Mouse (Mus musculus) large intestine, adult 2 months (tissue): ENCODE data around the gene Baiap2l2. TPM values are rescaled to one million over a fixed set of nuclear protein-coding genes. Genes with fewer than 3 reads are reported as not detected.
A peak's percentile ranks its signal among the peaks of the same experiment; 100 is the strongest.

Experiments
- DNase-seq: peaks from one replicate; pipeline ENCODE4 v3.0.0-alpha.2; 2012; ENCODE audit warnings: low read depth, low spot score
- WGBS: fragments of 180-500 bp; shearing (Covaris S2); methylation state at CpG from one replicate; pipeline ENCODE4 v1.1.7; 2018; 5-methylcytosine and 5-hydroxymethylcytosine counted together
- polyA plus RNA-seq: library from polyadenylated mRNA; depleted of rRNA; stranded (reverse); fragments of >200 nt; gene quantifications from 2 replicates; pipeline ENCODE4 v1.2.3, GENCODE M21; 2012

Gene Baiap2l2
- polyA plus RNA-seq, 1 experiment = 223 TPM

DNA sequence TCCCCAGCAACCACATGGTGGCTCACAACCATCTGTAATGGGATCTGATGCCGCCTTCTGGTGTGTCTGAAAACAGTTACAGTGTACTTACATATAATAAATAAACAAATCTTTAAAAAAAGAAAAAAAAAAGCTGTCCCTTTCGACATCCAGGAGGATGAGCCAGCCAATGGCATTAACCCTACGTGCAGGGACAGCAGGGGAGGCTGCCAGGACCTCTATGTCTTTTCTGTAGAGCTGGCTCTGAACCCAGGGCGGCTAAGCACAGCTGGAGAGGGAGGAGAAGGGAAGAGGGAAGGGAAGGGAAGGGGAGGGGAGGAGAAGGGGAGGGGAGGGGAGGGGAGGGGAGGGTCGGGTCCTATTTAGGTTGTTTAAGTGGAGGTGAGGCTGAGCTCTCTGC lies 19.5 kb upstream of the Baiap2l2 start:
- 83% methylated on average over 4 of the region's 5 CpGs for WGBS
- DNase-seq = no peak

- no peak for DNase-seq
- 91% methylated on average over 8 of the region's 8 CpGs for WGBS
Measured at GRCm38 (mm10) chr15:79303725-79304124, 18.4 kb upstream of the Baiap2l2 start.

GRCm38 (mm10) chr15:79299563-79300155 lies 14.3 kb upstream of the Baiap2l2 start:
- WGBS = 66% methylated on average over 2 of the region's 2 CpGs
- no peak for DNase-seq

- WGBS = 91% methylated on average over 6 of the region's 6 CpGs
- no peak for DNase-seq
Measured at GRCm38 (mm10) chr15:79298553-79298952, 13.2 kb upstream of the Baiap2l2 start.

DNA sequence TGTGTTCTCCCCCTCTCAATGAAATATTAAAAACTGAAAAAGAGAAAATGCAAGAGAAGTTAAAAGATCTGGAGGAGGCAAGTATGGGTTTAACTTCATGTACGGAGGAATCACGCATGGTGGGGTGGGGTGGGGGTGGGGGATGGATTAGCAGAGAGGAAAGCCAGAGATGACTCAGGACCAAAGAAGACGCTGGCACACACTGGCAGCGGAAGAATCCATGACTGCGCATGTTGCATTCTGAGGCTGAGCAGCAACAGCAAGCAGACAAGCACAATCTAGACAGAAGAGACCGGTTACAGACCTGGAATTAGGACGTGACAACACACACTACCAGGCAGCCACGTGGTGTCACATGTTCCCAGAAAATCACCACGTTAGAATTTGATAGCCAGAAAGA lies 7.4 kb upstream of the Baiap2l2 start:
- no peak for DNase-seq
- WGBS = 82% methylated on average over 9 of the region's 9 CpGs

GRCm38 (mm10) chr15:79290340-79290739 lies 5.0 kb upstream of the Baiap2l2 start:
- no peak for DNase-seq
- WGBS = 80% methylated on average over 3 of the region's 3 CpGs

DNA sequence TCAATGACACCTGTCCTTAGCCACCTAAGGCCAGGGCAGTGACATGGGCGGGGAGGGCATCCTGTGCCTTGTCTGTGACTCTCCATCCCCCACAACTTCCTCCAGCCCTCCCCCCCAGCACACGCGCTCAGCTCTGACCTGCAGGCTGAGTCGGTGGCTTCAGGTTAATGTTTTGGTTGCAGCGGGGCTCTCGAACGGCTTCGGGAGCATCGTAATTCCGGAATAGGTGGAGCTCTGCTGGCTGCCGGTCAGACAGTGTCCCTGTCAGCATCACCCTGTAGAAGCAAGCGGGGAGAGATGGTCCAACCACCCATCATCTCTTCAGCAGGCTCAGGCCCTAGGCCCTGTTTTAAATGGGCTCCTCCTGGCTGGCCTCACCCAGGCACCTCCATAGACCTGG lies 4.1 kb upstream of the Baiap2l2 start:
- DNase-seq = no peak
- 84% methylated on average over 12 of the region's 12 CpGs for WGBS

GRCm38 (mm10) chr15:79288387-79288786 lies 3.0 kb upstream of the Baiap2l2 start:
- no peak for DNase-seq
- WGBS = 77% methylated on average over 3 of the region's 3 CpGs

- DNase-seq = no peak
- 88% methylated on average over 7 of the region's 7 CpGs for WGBS
Measured at GRCm38 (mm10) chr15:79287091-79287490, 1.8 kb upstream of the Baiap2l2 start.

- no peak for DNase-seq
- 37% methylated on average over 7 of the region's 7 CpGs for whole genome bisulfite sequencing
Measured at GRCm38 (mm10) chr15:79286141-79286540, 804 bp upstream of the Baiap2l2 start.

- 28% methylated on average over 4 of the region's 4 CpGs for WGBS
- DNase-seq = no peak
Measured at GRCm38 (mm10) chr15:79283371-79283770, 2.0 kb downstream of the Baiap2l2 start.

- WGBS = 22% methylated on average over 5 of the region's 5 CpGs
- peak; percentile 78 for DNase-seq
Measured at GRCm38 (mm10) chr15:79282434-79282833, 2.9 kb downstream of the Baiap2l2 start.

GRCm38 (mm10) chr15:79281389-79281788 lies 3.9 kb downstream of the Baiap2l2 start:
- DNase-seq = peak; percentile 74
- WGBS = 41% methylated on average over 1 of the region's 1 CpGs

DNA sequence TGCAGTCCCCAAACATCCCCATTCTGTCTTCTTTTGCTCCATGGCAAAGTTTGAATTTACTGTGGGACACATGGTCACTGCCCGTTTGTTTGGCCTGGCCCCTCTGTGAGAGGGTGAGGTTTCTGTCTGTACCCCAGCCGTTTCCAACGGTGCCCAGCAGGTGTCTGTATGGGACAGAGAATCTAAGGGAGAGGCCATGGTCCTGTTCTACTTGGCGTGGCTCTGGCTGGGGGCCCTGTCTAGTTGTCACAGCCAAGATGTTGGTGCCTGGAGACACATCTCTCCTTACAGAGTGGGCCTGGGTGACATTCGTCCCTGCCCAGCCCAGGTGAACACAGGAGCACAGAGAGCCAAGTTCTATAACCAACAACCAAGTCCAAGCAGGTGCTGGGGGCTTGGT lies 4.5 kb downstream of the Baiap2l2 start:
- DNase-seq = no peak
- 25% methylated on average over 5 of the region's 5 CpGs for WGBS

DNA sequence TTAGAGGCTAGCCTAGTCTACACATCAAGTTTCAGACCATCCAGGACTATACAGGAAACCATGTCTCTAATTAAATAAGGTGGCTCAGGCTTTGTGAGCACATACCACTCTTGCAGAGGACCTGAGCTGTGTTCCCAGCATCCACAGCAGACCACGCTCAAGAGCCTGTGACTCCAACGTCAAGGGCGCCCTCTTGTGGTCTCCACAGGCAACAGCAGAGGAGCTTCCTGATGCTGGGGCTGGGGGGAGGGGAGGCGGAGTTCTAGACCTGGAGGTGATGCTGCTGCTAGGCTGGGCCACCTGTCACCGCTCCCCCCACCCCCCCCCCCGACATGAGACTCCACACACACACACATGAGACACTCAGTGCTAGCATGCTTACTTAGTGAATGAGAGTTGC lies 5.1 kb downstream of the Baiap2l2 start:
- WGBS = 48% methylated on average over 6 of the region's 6 CpGs
- no peak for DNase-seq

- 70% methylated on average over 10 of the region's 10 CpGs for WGBS
Measured at GRCm38 (mm10) chr15:79277728-79278127, 7.6 kb downstream of the Baiap2l2 start.

DNA sequence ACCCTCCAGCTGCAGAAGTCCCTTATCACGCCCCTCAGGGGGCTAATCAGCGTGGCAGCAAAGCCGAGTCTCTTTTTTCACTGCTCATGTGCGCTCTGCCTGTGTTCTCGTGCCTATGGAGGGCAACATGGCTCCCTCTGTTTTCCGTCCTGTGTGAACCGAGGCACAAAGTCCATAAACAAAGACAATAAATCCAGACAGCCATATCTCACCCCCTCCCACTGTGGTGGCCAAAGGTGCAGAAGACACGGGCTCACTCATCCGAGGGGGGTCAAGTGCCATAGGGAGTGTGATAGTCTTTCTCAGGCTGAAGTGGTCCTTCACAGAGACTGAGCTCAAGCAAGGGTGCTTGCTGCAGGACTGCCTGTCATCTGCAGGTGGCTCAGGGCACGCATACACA lies 12.3 kb downstream of the Baiap2l2 start:
- WGBS = 68% methylated on average over 10 of the region's 10 CpGs
- no peak for DNase-seq

More at GRCm38 (mm10) chr15:79277728-79278127, 7.6 kb downstream of the Baiap2l2 start:
- DNase-seq = no peak

GRCm38 (mm10) chr15:79271124-79271746 lies 14.1 kb downstream of the Baiap2l2 start:
- DNase-seq = no peak
- WGBS = 44% methylated on average over 17 of the region's 17 CpGs

GRCm38 (mm10) chr15:79270317-79271123 lies 14.8 kb downstream of the Baiap2l2 start:
- DNase-seq = no peak
- WGBS = 26% methylated on average over 33 of the region's 33 CpGs

DNA sequence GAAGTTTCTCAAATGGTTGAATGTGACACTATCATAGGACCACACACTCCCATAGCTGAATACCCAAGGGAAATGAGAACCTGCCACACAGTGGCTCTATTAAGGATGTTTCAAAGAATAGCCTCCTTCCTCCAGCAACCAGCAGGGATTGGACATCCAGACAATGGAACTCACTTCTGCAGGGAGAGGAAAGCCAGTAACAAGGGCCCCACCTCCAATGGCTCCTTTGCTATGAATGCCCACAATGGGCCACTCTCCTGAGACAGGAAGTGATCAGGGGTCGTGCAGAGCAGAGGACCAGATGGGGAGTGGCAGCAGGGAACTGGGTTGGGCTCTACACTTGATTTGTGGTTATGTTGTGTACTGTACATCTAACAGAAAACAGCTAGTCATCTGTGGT lies 16.8 kb downstream of the Baiap2l2 start:
- 28% methylated on average over 1 of the region's 1 CpGs for WGBS
- DNase-seq = no peak

DNA sequence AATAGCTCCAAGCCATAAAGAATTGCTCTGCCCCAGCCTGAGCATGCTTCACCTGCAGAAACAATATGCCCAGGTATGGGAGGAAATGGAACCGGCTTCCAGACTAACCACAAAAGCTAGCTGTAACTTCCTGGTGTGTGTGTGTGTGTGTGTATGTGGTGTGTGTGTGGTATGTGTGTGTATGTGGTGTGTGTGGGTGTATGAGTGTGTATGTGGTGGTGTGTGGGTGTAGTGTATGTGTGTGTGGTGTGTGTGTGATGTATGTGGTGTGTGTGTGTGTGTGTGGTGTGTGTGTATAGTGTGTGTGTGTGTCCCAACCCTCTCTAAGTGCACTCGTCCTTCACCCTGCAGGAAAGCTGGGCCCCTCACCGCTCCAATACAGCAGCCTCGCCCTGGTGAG lies 20.0 kb downstream of the Baiap2l2 start:
- no peak for DNase-seq
- 75% methylated on average over 4 of the region's 4 CpGs for WGBS
